Mouse (Mus musculus) cerebellum, postnatal 14 days (tissue): ENCODE measurements at regions not wholly inside any gene's neighbourhood (a gene's known extent, or its start where the extent isn't known, plus 50 kb on each side); places are given as distances from the start of the nearest gene placed in this dataset.

ENCODE experiments used
- DNase-seq, 2 experiments: peaks; one replicate each; pipeline ENCODE4 v3.0.0; 2021; ENCODE audit warnings: mixed read lengths in 2 of 2

GRCm38 (mm10) chr3:16369629-16370028, 363.4 kb upstream of the Gm5150 start:
- no peak for DNase-seq

DNA sequence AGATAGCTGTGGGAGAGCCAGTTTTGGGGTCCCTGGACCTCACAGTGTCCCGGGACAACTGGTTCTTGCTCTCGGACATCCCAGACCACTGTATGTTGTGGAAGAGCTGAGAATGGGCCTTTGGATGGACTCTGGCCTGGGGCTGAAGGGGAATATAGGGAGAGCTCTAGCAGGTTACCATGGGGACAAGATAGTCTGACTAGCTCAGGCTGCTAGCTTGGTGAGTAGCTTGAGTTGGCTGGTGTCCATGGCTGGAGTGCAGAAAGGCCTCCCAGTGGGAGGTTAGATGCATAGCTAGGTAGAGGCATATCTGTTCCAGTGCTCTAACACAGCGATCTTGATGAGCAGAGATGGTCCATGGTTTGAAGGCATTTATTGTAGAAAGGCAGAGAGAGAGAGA, 356.9 kb upstream of the Gm5150 start:
- peak; percentile 0 to 5 for DNase-seq

DNA sequence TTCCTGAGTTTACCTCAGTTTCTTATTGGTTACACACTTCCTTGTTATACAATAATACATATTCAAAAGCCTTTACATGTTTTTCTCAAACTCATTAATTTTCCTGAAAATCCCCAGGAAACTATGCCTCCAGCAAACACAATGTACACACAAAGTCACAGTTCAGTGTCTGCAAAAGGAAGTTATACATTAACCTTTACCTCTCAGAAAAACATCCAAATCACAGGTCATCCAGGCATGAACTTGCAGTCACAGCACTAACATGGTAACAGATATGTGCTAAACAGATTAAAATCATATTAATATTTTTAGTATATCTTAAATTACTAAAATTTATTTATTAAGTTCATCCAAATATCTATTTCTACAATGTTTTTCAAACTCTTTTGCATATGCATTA, 352.8 kb upstream of the Gm5150 start:
- no peak for DNase-seq

DNA sequence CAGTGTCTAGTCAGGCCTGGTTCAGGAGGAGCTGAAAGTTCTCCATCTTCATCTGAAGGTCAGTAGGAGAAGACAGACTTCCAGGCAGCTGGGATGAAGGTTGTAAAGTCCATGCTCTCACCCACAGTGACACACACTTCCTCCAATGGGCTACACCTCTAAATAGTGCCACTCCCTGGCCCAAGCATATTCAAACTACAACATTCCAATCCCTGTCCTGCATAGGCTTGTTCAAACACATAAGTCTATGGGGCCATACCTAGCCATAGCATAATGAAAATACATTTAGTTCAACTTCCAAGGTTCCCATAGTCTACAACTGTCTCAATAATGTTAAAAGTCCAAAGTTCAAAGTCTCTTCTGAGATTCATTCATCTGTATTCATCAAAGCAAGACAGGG, 324.5 kb upstream of the Gm5150 start:
- no peak for DNase-seq

DNA sequence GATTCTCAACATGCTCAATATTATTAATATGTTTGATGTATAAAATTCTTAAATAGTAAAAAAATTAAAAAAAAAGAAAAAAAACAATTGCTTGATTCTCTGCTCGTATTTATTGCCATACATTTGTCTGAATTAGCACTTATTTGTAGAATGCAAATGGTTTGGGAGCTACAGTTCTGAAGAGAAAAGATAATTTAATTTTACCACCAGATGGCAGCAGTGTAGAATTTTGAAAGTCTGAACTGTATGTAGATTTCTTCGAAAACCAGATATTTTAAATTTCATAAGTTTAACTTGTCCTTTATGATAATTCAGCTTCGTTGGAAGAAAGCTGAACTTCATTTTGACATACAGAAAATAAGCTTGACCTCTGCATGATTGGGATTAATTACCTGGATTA, 304.6 kb upstream of the Gm5150 start:
- DNase-seq: peak in 1 of 2 experiments; percentile 1

DNA sequence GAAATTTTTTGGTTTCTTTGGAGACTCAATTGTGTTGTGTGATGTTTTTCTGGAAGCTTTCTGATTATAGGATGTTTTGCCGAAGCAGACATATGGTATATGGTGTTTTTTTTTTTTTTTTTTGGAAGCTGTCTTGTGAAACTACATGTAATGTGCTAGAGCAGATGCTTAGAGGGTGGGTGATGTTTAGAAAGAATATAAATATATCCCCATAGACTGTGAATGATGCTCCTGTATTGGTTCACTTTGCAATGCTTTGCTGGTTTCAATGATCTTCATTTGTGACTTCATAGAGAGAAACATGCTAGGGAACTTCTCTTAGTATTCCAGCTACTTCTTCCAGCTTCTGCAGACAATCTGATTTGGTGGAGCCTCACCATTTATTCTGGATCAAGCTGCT, 271.2 kb upstream of the Gm5150 start:
- no peak for DNase-seq
